Mouse (Mus musculus) cerebellum, postnatal 14 days (tissue): ENCODE data around the gene Ablim2.

Experiments used
- DNase-seq, 2 experiments: peaks; one replicate each; pipeline ENCODE4 v3.0.0; 2021; ENCODE audit warnings: mixed read lengths in 2 of 2

Gene Ablim2

DNA sequence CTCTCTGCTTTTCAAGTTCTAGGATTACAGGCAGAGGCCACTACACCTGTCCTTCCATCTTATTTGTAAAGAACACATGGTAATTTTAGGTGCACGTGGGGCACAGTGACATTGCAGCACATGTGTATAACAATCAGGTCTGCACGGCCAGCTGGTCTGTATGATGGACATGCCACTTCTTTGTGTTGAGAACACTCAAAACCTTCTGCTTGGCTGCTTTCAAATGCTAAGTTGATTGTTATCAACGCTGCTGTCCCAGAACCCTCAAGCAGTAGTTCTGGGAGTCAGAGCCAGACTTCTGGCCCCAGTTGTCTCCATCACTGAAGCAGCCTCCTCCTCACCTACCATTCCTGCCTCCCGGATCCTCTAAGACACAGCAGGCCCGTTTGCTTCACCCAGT, 159.0 kb downstream of the Ablim2 start:
- no peak for DNase-seq

DNA sequence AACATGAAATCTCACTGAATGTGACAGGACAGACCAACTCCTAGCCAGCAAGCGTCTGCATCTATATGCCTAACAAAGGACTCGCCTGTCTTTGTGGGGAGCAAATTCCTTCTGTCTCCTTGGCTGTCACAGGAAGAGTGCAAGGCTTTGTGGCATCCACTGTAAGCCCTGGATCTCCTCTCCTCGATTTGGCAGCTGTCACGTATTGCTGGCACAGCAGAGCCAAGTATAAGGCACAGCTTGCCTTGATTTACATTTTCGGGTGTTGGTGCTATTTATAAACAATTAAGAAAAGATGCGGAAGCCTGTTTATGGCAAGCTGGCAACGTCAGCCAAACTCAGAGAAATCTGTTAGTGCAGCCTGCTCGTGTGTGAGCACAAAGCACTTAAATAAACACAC, 160.7 kb downstream of the Ablim2 start:
- DNase-seq, result peak; percentile 56 to 65

DNA sequence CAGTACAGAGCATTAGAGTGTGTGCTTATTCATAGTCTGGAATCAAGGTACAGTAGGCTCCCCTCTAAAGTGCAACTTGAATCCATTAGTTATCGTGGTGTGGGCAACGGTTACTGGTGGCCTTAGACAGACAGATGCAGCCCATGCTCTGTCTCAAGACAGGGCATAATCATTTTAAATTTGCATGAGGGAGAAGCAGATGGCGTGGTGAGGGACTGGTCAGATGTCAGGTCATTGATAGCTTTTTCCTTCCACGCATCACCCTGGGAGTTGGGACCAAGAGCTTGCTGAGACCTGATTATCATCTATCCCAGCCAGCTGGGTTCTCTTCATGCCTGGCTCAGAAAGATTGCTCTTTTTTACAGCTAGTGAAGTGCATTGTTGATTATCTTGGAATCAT, 162.4 kb downstream of the Ablim2 start:
- no peak for DNase-seq

DNA sequence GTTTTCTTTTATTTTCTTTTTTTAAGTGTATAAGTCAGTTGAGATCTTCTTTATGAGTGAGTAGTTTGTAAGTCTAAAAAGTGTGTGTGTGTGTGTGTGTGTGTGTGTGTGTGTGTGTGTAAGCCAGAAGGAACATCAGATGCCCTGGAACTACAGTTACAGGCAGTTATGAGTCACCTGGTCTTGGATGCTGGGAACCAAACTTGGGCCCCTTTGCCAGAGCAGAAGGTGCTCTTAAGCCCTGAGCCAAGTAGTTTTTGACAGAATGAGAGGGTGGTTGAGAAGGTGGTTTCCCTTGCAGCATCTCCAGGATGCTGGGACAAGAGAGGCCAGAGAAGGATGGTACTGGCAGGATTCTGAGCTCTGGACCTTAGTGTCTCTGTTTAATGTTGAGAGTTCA, 162.9 kb downstream of the Ablim2 start:
- no peak for DNase-seq

DNA sequence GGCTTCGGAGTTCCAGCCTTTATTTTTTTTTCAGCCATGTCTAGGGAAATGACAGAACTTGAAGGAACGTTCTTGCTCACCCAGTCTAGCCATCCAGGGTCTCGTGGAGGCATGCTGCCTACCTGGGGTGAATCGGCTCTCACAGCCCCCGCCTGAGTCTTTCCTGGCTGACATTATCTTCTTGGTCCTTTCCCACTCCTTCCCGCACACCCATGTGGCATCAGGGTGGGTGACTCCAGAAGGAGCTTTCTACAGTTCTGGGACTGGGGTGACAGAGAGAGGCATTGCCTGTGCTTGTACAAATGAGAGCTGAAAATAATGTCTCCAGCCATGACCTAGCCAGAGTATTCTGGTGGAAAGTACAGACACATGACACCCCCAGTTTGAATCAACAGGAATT, 163.5 kb downstream of the Ablim2 start:
- no peak for DNase-seq

DNA sequence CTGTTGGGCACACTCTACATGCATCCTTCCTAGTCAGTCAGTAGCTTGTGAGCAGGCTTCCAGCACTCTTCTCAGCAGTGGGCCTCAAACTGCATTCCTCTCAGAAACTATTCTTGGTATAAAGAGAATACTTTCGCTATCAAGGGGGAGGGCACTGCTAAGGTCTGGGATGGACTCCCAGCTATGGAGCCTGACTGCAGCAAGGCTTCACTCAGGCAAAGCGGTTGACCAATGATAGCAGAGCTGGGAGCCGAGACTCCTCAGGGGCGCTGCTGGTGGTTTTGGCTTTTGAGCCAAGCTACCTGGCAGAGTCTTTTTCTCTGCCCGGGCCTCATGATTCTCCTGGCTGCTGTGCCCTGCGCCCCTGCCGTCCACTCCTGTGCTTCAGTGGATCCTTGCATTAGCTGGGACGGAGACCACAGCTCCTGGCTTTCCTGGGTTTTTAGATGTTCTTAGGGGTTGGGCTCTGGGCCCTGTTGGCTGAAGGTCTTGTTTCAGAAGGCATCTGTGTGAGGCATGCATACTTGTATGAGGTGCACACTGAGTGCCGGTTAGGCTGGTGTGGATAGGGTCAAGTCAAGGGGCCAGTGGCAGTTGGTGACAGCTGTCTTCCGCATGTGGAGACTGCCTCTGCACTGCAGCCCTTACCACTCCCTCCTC, 164.0 kb downstream of the Ablim2 start:
- DNase-seq, result peak; percentile 43 to 62

DNA sequence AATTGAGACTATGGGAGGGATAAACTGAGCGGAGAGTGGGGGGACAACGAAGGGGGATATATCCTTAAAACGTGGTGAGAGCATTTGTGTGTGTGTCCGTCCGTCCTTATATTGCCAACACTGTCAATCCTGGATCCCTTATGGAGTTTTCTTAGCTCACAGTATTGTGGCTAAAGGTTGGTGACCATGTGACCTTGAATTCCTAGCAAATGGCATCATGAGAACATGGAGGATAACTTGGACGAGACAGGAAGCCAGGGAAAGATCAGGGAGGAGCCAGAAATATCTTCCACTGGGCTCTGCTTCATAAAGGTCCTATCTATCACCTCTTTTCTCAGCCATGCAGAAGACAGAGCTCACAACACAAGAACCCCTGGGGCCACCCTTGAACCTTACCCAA, 165.8 kb downstream of the Ablim2 start:
- DNase-seq, result no peak

DNA sequence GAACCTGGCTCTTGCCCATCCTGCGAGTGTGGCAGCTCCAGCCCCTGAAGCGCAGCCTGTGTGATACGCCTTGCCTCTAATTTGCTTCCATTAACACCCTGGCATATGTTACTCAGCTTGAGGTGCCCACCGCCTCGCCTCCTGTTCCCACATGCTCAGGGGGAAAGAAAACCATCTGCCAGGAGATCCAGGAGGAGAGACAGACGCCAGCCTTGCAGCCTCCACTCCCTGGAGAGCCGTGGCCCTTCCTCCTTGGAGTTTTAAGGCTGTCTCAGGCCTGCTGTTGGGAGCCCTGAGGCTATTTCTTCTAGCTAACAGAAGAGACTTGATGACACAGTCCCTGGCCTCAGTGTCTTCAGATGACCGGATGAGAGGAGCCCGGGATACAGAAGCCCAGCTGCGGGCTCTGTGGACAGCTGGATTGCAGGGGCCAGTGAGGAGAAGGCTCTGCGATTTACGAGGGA, 167.5 kb downstream of the Ablim2 start:
- DNase-seq, result peak; percentile 55 to 76

DNA sequence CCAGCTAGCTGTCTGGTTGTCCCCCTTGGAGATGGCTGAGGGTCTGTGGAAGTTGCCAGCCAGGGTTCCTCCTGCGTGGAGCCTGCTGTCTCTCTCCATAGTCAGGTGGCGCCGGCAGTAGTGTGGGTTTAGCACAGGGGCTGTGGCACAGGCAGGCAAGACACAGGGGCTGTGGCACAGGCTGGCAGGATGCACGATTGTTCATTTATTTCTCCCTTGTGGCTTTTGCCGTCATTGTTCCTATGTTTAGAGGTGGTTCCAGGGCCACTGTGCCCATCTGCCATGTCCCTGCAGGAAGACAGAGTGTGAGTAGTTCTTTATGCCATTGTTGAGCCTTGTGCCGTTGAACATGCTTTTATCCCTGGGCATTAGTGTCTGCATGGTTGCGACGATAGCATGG, 168.8 kb downstream of the Ablim2 start:
- no peak for DNase-seq

DNA sequence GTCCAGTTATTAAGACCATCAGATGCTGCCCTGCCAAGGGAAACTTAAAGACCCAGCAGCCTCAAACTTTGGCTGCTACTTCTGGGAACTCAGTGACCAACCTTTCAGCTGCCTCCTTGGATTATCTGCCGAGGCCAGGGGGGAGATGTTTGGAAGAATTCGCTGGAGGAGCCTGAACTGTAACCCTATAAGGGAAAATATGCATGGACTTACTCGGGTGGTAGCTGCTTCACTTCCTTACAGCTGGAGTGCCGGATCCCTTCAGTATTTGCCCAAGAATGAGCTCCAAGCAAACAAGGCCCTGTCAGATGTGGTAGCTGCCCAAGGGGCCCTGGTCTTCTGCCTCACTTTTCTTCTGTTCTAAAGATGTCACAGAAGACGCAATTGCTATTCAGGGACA, 173.6 kb downstream of the Ablim2 start:
- DNase-seq, result no peak

DNA sequence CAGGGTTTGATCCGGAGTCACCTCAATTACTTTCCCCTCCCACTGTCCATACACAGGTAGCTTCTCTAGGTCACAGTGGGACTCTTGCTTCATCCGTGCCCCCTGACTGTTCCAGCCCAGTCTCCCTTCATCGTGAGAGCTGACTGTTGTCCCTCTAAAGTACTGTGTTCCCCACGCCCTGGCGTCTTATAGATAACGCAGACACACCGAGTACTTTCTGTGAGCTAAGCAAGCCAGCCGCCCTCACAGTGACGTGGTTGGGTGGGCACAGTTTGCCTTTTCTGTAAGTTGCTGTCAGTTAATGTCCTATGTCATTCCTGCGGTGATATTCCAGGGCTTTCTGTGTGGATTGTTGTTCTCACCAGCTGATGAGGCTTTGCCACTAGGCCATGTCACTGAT, 175.4 kb downstream of the Ablim2 start:
- no peak for DNase-seq
